ENCODE assay signal across 13 mouse cellular contexts in the genomic region with DNA sequence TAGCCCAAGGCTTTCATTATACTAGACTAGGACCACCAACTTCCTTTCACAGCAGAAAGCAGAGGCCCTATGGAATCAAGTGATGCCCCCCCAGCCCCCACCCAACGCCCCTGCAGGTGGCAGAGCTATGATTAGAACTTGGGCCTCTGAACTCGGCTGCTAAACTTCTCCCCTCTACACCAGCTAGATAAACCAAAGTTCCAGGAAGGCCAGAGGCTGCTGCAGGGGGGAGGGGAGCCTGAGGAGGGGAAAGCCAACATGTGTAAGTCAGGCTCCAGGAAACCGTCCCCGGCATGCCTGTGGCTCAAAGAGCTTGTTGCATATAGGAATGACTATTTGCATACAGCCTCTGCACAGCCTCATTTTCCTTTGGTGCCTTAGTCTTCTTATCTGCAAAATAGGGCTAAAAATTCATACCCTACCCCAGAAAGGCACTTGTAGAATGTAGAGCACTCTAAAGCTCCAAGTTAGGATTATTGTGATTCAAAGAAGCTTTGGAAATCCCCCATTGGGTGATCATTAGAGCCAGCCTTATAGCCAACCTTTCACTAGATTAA. TPM values are rescaled to one million over a fixed set of nuclear protein-coding genes. Genes with fewer than 3 reads are reported as not detected.
DNase-seq lines count a peak whose midpoint lies in the region; ATAC-seq lines count a peak whose summit lies in the region.
"Had no signal": no experiment of that assay in that cellular context is flagged by ENCODE, and none has a peak within 500 bp of the region (broad histone marks: within the 10 kb centered on the region; RNA-seq: fewer than 3 reads in every experiment).

No protein-coding gene starts in this region.

- H3K9ac ChIP-seq in heart, embryonic 13.5 days, result 0 out of 2 replicates have a peak overlapping the region, but pooled peaks have one; percentile 29
- peak overlapping the region; percentile 44 for H3K9ac ChIP-seq in liver, embryonic 15.5 days
- H3K9ac ChIP-seq: midbrain, embryonic 15.5 days; neural tube, embryonic 13.5 days had no signal

- H3K4me1 ChIP-seq in heart, embryonic 13.5 days, result peaks cover 38% of the 10 kb centered on the region
- H3K4me1 ChIP-seq in liver, embryonic 15.5 days (replicated peaks), result peaks cover 68% of the 10 kb centered on the region

- ATAC-seq in heart, embryonic 13.5 days (ENCODE audit: extremely low read depth, insufficient number of reproducible peaks, low FRiP score, low TSS enrichment), result no peak
- peak; percentile 55 for ATAC-seq in liver, embryonic 15.5 days (ENCODE audit: insufficient read depth)
- ATAC-seq: midbrain, embryonic 15.5 days had no signal

- H3K36me3 ChIP-seq in heart, embryonic 13.5 days, result no peaks in the 10 kb centered on the region
- no peaks in the 10 kb centered on the region for H3K36me3 ChIP-seq in liver, embryonic 15.5 days (replicated peaks)
- H3K36me3 ChIP-seq: midbrain, embryonic 15.5 days; neural tube, embryonic 13.5 days had no signal

- H3K27ac ChIP-seq in heart, embryonic 13.5 days (replicated peaks), result peak overlapping the region; percentile 67
- H3K27ac ChIP-seq in liver, embryonic 15.5 days (replicated peaks), result peak overlapping the region; percentile 85
- H3K27ac ChIP-seq: kidney, postnatal 0 days; midbrain, embryonic 15.5 days; neural tube, embryonic 13.5 days had no signal

- no peak for DNase-seq in heart, postnatal 14 days
- DNase-seq in ES-CJ7 (ENCODE audit: low read depth, low spot score), result peak; percentile 26
- DNase-seq in c-Kit-positive CD71-positive TER-119-negative erythroid progenitor cells, embryonic 14.5 days (ENCODE audit: low read depth), result peak; percentile 92
- DNase-seq in spleen, adult 12 weeks (ENCODE audit: low spot score), result no peak
- DNase-seq in layer of hippocampus, adult 9-10 months (ENCODE audit: low spot score), result no peak
- DNase-seq: retina, postnatal 1 day; spleen, adult 18-20 months; thymus, adult 18-20 months had no signal

- H3K4me2 ChIP-seq in heart, embryonic 13.5 days, result peak overlapping the region; percentile 96; the same call in 1 of the 2 replicates
- H3K4me2 ChIP-seq in liver, embryonic 15.5 days, result peak overlapping the region; percentile 94

- H3K4me3 ChIP-seq in heart, embryonic 13.5 days, result no peak overlapping the region
- peak overlapping the region; percentile 91; the same call in 1 of the 2 replicates for H3K4me3 ChIP-seq in liver, embryonic 15.5 days (replicated peaks)
- H3K4me3 ChIP-seq: midbrain, embryonic 15.5 days had no signal

- intact Hi-C loops in heart, postnatal 14 days (cut with DNase I), result loop anchor here (5.0 kb wide), 1 partner anchor 73 kb away; no protein-coding TSS in a partner anchor

- H3K27me3 ChIP-seq in heart, embryonic 13.5 days (replicated peaks), result peaks cover 19% of the 10 kb centered on the region
- H3K27me3 ChIP-seq in liver, embryonic 15.5 days, result peaks cover 5% of the 10 kb centered on the region; the same call in 1 of the 2 replicates

- WGBS in heart, embryonic 13.5 days, result 11% methylated on average over 4 of the region's 4 CpGs
- WGBS in liver, embryonic 15.5 days (ENCODE audit: insufficient replicate concordance), result 10% methylated on average over 4 of the region's 4 CpGs

- no peaks in the 10 kb centered on the region for H3K9me3 ChIP-seq in heart, embryonic 13.5 days
- no peaks in the 10 kb centered on the region for H3K9me3 ChIP-seq in liver, embryonic 15.5 days (replicated peaks)
- H3K9me3 ChIP-seq: midbrain, embryonic 15.5 days; neural tube, embryonic 13.5 days had no signal

RNA-seq across cellular contexts. Expression of gene Cited4, which starts 1.1 kb away (rescaled TPM):
- 21.8 and 23.7 TPM in 2 replicates for polyA plus RNA-seq in heart, embryonic 13.5 days (2015; fragmentation: Nextera tagmentation; extraction: Ambion mirVana)
- total RNA-seq in heart, postnatal 14 days (2021), result 10 to 100 TPM; 57.5 to 61.8 TPM
- 78.5 and 82.8 TPM in 2 replicates for polyA plus RNA-seq in liver, embryonic 15.5 days (2015; fragmentation: Nextera tagmentation; extraction: Ambion mirVana)

Comparison
In these comparisons a context has a peak if more than half of its experiments do, and no peak if none do; other contexts are left out.
1. DNase-seq: peak in ES-CJ7 (single experiment) and c-Kit-positive CD71-positive TER-119-negative erythroid progenitor cells, embryonic 14.5 days (single experiment); none in heart, postnatal 14 days (0 of 2), spleen, adult 12 weeks (single experiment) and layer of hippocampus, adult 9-10 months (single experiment).